Mouse (Mus musculus) kidney, postnatal 36 days (tissue): ENCODE measurements around the gene Rnf220.

Experiments used
- DNase-seq, 2 experiments: peaks; one replicate each; pipeline ENCODE4 v3.0.0; 2021 to 2022; ENCODE audit warnings: mixed read lengths in 2 of 2

Rnf220 gene

DNA sequence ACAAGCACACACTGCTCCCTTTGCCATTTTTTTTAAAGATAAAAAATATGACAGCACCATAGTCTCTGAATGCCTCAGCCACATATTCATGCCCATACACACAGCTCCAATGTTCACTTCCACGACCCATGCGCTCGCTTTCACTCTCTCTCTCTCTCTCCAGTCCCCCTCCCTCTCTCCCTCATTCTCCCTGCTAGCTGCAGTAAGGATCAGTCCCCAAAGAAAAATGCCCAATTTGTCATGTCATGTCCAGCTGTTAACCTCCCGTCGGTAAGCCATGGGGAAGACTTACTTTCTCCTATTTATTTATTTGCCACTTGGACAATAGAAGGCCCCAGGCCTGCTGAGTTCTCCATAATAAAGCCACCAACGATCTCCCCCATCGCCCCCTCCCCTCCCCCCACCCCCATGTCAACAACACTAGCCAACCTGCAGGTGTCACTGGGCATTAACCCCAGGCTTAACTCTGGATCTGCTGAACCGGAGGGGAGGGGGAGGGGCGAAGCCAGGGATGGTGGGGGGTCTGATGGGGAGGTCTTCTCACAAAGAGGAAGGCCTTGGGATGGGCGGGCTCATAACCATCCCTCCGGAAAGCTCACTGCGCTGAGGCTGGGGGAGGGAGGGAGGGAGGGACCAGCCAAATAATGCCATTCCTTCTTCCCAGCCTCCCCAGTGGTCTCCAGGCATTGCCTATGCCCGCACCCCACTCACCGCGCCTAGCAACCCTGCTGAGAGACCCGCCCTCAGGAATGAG is 123.4 kb downstream of the Rnf220 start:
- no peak for DNase-seq

DNA sequence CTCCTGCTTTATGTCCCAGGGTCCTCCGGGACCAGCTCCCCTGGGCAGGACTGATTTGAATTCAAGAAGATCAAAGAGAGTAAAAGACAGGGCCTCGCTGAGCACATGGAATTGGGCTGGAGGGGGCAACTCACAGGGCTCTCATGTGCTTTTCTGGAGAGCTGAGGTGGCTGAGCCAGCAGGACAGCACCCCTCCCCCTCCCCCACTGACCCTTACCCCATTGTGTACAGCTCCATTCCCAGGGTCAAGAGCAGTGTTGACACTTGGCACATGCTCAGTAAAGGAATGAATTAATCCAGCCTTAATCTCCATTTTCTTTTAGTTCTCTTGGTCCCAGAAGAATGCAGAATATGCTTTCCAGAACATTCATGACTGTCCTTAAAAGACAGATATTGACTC is 125.0 kb downstream of the Rnf220 start:
- DNase-seq: peak; percentile 59 to 60

DNA sequence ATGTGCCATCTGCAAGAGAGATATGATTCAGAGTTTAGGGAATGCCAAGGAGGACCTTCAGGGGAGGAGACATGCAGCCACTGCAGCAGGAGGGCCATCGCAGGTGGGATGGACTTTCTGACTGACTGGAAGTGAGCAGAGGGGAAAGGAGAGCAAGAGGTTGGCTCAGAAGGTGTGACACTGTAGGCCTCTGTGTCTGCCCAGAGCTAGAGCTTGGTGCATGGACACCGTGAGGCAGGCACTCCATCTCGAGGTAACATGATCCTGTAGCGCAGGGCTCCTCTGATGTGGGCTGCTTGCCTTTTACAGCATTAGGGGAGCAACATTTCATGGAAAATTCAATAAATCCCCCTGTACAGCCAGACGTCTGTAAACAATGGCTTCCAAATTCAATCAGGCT is 126.5 kb downstream of the Rnf220 start:
- no peak for DNase-seq

DNA sequence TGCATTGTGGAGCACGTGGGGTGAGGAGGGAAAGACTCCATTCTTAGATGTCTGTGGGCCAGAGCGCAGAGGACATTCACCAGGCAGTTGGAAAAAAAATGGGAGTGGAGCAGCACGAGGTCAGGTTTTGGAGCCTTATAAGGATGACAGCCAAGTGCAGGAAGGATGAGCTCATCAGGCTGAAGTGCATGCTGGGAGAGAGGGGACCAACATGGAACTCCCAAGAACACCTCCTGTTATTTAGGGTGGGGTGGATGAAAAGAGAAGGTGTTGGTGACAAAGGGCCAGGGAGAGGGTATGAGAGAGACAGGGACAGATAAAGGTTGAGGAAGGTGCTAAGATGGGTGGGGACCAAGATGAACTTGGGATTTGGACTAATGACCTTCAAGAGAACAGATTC is 127.3 kb downstream of the Rnf220 start:
- DNase-seq: no peak

DNA sequence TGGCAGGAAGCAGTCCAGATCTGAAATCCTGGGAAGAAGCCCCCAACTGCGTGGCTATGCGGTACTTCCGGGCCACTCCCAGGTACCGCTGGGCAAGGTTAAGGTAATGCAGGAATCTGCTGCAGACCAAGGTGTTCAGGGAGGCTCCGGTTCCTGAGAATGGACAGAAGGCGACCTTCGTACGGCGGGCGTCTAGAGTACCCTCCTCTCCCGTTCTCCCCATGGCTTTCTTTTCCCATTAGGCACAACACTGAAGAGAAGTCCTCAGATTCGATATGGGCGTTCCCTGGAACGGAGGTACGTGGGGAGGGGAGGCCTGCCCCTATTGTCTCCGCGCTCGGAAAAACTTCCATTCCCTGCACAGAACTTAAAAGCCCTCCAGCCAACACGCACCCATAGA is 129.5 kb downstream of the Rnf220 start:
- no peak for DNase-seq

DNA sequence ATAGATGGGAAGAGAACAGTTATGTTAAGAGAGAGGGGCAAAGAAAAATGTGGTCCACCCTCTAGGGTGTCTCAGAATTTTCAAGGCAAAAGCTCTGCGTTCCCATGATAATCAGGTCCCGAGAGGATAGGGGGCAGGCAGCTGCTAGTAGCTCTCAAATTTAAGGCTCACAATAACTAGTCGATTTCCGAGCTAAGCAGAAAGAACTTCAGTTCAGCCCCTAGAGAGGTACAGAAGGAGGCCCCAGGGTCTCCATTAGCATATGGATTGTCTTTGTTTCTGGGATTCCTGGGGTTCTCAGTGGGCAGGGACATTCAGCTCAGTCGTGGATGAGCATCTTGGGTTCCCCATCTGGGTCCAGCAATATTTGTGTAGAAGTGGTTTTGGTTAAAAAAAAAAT is 134.8 kb downstream of the Rnf220 start:
- DNase-seq: no peak

DNA sequence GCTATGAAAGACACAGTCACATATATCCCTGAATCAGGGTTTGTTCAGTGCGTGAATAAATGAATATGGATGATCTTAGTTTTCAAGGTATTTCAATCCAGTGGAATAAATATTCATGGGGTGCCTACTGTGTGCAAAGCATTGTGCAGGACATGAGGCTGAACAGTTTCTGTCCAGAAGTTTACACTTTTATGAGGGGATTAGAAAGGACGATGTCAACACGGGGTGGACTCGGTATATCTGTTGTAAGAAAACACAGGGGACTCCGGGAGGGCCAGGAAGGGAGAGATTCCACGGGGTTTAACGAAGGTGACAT is 135.3 kb downstream of the Rnf220 start:
- DNase-seq: no peak

DNA sequence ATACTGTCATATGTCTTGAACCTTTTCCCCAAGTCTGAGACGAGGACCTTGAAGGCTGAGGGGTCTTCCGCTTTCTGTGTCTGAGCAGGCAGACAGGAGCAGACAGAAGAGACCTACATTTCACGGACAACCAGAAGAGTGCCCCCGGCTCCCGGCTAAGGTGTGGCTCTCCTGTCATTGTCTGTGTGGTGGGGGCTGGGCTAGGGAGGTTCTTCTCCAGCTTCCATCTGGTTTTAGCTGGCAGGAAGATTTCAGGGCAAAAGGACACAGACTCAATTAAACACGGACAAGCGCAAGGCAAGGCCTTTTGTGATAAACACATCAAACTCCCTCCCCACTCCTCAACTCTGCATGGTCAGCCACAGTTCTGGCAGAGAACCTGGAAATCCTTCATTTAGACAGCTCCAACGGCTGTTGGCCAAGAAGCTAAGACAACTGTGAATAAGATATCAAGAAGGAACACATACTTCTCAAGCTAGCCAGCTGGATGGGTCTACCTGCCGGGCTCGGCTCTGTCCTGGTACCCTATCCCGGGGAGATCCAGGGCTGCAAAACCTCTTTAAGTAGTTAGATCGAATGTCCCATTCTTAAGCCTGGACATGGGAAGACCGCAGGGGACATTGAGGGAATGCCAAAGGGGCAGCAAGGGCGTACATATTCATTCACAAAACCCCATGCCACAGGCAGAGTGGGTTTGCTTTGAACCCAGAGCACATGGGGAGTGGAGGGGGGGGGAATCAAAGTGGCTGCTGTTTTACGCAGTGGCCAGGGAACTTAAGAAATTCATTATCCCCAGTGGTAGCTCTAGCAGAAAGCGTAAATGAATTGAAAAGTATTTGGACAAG is 135.9 kb downstream of the Rnf220 start:
- DNase-seq: peak in 1 of 2 experiments; percentile 10

DNA sequence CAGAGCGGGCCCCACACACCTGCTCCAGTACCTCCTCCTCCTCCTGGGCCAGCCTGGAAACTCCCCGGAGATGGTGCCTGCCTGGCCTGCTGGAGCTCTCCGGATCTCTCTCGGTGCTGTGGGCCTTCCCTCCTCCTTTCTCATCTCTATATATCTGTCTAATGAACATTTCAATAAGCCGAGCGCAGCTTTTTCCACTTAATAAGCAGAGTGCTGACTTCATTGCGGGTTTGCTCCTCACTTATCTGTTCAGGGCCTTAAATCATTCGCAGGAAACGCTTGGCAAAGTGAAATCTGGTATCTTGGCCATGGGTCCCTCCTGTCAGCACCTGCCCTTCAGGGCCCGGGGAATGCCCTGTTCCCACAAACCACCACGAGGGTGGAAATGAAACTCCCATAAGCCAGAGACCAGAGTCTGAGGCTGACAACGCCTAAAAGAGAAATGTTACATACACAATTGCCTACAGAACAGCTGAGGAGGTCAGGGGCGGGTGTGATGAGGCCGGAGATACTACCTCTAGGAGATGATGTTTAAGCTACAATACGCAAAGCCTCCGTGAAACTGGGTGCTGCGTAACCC is 137.0 kb downstream of the Rnf220 start:
- DNase-seq: no peak

DNA sequence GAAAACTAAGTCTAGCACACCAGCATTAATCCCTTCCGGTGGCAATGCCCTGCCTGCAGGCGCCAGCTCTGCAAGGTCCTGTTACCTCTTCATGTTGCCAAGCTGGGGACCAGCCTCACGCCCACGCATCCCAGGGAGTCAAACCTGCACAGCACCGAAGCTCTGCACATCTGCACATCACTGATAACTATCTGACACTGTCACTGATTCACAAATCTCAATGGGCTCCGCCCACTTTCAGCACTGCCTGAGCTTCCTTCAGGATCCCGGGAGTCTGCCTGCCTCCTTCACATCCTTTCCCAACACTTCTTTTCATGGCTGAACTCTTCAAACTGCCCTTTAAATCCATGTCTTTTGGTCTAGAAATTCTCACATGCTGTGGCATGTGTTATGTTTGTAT is 138.9 kb downstream of the Rnf220 start:
- DNase-seq: no peak

DNA sequence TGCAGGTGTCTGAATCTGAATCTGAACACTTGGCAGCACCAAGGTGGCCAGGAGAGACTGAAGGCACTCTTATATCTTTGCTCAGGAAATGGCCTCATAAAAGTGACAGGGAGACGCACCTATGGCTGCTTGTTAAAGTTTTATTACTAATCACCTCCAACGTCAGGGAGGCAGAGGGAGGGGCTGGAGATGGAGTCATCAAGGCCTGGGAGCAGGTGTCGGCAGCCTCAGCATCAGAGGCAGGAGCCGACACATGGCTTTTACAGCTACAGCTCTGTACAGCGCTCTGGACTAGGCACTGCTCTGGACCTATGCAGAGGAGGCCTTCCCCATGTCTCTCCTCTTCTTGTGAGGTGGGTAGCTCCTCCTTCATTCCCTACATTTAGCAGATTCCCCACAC is 139.7 kb downstream of the Rnf220 start:
- DNase-seq: no peak

DNA sequence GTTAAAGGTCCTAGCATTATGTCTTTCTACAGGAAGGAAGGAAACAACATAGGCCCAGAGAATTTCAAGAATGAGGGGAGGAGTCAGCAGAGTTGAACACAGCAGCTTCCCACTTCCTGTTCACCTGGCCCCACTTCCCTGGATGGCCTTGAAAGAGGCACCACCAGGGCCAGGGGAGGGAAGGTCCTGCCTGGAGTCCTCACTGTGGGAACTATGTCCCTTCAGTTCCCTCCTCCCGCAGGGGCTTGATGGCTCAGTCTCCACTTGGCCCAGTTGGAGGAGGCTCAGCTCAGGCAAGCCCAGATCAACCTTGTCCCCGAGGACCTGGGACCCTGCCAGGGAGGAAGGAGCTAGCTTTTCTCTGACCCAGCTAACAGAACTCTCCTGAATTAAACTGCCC is 140.6 kb downstream of the Rnf220 start:
- DNase-seq: peak; percentile 12 to 35

DNA sequence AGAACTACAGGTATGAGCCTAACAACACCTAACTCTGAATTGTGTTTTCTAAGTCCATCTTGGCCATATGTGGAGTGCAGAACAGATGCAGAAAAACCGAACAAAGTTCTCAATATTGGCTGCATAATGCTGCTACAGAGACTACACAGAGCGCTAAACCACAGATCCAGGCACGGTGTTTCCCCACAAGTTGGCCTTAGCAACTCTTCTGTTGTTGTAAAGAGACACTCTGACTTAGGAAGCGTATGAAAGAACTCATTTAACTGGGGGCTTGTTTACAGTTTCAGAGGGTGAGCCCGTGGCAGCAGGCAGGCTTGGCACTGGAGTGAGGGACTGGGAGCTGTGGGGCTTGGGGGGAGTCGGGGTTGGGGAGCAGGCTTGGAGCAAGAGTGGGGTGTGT is 142.2 kb downstream of the Rnf220 start:
- DNase-seq: no peak

DNA sequence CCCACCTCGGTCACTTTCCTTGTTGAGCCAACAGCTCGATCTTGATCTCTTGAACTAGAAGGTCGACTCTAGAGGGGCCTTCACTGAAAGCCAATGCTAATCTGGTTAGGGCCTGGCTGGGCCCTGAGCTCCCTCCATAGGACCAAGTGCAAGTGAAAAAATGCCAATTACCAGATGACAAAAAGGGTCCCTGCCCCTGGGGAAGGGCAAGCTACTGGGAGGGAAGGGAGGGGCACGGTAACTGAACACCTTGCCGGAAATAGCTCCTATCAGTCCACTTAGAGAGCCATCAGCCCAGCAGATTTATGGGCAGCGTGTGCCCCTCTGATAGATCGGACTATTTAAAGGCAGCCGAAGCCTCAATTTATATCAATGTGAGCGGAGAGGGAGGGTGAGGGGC is 143.9 kb downstream of the Rnf220 start:
- DNase-seq: no peak

DNA sequence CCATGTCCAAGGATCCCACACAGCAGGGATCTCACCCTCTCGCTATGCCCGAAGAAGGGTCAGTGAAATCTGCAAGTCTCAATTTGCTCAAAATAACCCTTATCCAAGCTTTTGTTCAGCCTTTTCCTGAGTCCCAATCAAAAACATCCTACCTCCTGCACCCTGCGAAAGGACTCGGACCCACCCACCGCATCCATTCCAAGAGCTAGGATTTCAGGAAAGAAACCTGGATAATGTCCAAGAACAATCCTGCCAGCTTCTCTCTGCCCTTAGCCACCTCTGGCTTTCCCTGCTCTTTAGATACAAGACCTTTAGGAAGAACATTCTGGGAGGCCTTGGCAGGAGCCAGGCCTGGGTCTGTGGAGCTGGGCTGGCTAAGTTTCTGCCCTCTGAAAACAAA is 144.8 kb downstream of the Rnf220 start:
- DNase-seq: peak; percentile 35 to 46

DNA sequence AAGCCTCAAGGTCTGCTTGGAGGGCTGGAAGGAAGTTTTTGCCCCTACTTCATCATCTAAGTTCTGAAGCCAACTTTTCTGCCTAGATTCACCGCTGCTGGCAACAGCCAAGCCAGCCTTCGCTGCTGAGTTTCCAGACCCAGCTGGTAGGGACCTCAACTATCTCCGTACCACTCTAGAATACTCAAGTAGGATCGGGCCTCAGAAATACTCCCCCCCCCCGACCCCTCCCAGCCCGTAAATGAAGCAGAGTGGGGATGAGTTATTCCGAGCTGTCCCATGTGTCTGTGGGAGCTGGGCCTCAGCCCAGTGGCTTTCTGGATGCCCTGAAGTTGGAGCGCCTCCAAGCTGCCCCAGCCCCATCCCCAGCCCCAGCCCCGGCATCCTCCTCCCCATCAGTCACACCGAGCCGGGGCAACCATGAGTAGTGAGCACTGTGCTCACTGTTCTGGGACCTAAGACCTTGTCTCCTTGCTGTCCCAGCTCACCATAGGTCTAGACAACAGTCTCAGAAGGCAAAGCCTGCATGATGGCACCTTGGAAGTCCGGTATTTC is 146.6 kb downstream of the Rnf220 start:
- no peak for DNase-seq

DNA sequence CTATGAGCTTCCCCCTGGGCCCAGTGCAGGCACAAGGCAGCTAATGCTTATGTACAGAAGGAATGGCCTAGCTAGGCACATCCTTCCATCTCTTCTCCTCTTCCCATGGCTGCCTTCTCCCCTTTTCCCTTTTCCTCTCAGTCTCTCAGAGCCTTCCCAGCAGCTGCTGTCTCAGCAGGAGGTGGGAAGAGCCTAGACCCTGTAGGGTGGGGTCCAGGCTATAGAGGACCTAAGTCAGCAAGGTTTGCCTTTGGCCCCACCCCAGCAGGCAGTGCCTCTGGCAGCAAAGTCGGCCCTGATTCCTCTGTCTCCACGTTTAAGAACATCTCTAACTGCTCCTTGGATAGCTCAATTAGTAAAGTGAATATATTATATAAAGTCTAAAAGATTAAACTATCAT is 147.5 kb downstream of the Rnf220 start:
- DNase-seq: no peak

DNA sequence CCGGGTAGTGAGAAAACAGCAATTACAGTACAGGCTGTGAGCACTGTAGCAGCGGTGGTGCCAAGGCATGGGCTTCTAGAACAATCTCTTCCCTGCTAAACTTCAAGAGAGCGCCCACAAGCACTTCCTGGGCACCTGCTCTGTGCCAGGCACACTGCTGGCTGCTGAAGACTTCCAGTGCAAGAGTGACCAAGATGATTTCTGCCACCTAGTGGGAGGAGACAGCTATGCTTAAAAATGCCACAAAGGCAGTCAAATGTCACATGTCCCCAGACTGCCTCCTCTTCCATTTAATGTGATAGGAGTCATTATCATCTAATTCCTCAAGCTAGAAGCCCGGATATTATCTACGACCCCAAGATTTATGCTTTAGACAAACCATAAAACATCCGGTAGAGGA is 150.8 kb downstream of the Rnf220 start:
- peak; percentile 38 to 61 for DNase-seq

DNA sequence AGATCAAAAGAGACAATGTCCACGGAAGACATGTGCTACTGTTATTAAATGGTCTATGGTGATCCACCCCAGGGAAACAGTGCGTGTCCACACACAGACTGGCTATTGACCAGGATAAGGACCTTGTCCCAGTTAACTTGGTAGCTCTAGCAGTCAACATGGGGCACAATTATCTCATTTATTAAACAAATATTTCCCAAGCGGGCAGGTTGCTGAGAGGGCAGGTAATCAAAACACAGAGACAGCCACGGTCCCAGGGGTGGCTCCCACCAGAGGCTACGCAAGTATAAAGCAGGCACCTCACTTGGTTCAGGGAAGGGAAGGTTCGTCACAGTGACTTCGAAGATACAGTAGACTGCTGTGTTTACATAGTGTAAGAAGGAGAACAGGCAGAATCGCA is 153.5 kb downstream of the Rnf220 start:
- DNase-seq: no peak

DNA sequence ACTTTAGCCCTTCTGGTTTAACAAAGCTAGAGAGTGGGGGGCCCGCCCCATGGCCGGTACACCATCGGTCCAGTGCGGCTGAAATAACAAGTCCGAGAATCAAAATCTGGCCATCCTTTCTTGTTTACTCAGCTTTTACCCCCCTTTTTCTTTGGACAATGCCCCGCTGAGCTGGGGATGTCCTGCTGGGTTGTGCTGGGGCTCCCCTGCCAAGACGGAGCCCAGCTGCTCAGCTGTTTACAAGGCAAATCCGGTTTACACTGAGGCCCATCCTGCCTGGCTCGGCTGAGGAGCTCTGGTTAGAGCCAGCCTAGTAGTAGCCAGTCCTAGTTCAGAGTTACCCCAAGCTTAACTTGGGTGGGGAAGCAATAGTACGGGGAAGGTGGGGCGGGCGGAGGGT is 154.1 kb downstream of the Rnf220 start:
- peak in 1 of 2 experiments; percentile 17 for DNase-seq

DNA sequence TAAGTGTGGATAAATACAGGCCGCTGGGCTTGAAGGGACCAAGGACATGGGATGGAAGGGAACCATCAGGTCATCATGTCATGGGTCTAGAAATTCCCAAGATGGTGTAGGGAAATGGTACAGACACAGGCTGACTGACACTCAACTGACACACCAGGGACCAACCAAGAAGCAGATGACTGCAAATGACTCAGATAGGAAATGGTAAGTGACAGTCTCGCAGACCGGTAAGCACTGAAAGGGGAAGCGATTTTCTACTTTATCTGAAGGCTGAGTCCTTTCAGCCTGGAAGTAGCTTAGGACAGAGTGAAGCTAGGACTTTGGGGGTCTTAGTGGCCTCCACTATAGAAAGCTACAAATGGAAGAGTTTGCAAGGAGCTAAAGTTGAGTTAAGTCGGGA is 155.6 kb downstream of the Rnf220 start:
- DNase-seq: no peak

DNA sequence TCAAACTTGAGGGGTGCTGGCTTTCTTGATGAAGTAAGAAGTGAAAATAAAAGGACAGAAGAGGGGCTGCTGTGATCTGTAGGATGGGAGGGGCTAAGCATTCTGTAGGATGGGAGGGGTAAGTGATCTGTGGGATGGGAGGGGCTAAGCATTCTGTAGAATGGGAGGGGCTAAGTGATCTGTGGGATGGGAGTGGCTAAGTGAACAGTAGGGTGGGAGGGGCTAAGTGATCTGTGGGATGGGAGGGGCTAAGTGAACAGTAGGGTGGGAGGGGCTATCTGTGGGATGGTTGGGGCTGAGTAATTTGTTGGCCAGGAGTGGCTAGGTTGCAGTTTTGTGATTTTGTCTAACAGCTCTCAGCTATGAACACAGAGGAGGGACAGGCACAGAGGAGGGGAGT is 157.1 kb downstream of the Rnf220 start:
- no peak for DNase-seq

DNA sequence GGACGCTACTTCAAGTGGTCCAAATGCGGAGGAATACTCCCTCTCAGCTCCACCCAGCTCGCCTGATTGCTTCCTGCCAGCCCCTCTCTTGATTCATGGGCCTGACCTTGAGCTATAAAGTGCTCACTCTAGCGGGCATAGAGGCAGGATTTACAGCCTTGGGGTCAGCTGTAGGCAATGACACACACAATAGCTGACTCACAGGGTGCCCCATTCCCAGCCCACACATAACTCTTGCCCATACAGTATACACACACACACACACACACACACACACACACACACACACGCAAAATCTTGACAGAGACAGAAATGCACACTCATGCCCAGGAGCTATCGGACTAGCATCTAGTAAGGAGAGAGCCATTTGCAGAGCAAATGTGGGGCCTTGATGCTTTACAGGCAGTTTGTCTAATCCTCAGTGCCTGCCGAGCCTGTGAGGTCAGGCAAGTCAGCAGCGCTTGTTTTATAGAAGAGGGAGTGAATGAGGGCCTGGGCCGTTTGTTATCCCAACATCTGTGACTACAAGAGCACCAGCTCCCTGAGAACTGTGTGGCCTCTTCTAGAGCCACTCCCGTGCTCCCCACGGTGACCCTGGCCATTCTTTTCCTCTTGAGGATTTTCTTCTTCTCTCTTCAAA is 165.9 kb downstream of the Rnf220 start:
- DNase-seq: no peak
